Mouse (Mus musculus): Measurements from ENCODE around the gene Tmem121b. TPM values are rescaled to one million over a fixed set of nuclear protein-coding genes. Genes with fewer than 3 reads are reported as not detected.
A peak's percentile ranks its signal among the peaks of the same experiment; 100 is the strongest.

The Tmem121b gene
- total RNA-seq, 1 experiment from 2014 or later, result 0.15 TPM

- DNase-seq, result no peak
Observed at GRCm38 (mm10) chr6:120491862-120492498, 1.6 kb downstream of the Tmem121b start.

GRCm38 (mm10) chr6:120491064-120491463, 2.5 kb downstream of the Tmem121b start:
- no peak for DNase-seq

GRCm38 (mm10) chr6:120489461-120489860, 4.1 kb downstream of the Tmem121b start:
- DNase-seq, result no peak

- no peak for DNase-seq
Observed at GRCm38 (mm10) chr6:120488647-120489046, 5.0 kb downstream of the Tmem121b start.

GRCm38 (mm10) chr6:120486051-120486510, 7.5 kb downstream of the Tmem121b start:
- no peak for DNase-seq

GRCm38 (mm10) chr6:120485038-120485437, 8.6 kb downstream of the Tmem121b start:
- DNase-seq, result no peak

- DNase-seq, result peak; percentile 71
Observed at GRCm38 (mm10) chr6:120483211-120483626, 10.4 kb downstream of the Tmem121b start.

- DNase-seq, result peak; percentile 29
Observed at GRCm38 (mm10) chr6:120482756-120483155, 10.9 kb downstream of the Tmem121b start.

GRCm38 (mm10) chr6:120482021-120482420, 11.6 kb downstream of the Tmem121b start:
- DNase-seq, result no peak

- no peak for DNase-seq
Observed at GRCm38 (mm10) chr6:120481538-120481937, 12.1 kb downstream of the Tmem121b start.

- no peak for DNase-seq
Observed at GRCm38 (mm10) chr6:120480361-120480760, 13.2 kb downstream of the Tmem121b start.

GRCm38 (mm10) chr6:120479302-120479701, 14.3 kb downstream of the Tmem121b start:
- DNase-seq, result no peak

GRCm38 (mm10) chr6:120475288-120475687, 18.3 kb downstream of the Tmem121b start:
- DNase-seq, result no peak

- no peak for DNase-seq
Observed at GRCm38 (mm10) chr6:120473427-120473826, 20.2 kb downstream of the Tmem121b start.

GRCm38 (mm10) chr6:120472455-120473140, 21.0 kb downstream of the Tmem121b start:
- DNase-seq, result no peak

GRCm38 (mm10) chr6:120471991-120472441, 21.6 kb downstream of the Tmem121b start:
- DNase-seq, result no peak

GRCm38 (mm10) chr6:120470666-120471065, 22.9 kb downstream of the Tmem121b start:
- peak; percentile 45 for DNase-seq

- no peak for DNase-seq
Observed at GRCm38 (mm10) chr6:120469770-120470169, 23.8 kb downstream of the Tmem121b start.

GRCm38 (mm10) chr6:120469268-120469667, 24.3 kb downstream of the Tmem121b start:
- DNase-seq, result no peak

GRCm38 (mm10) chr6:120468259-120468658, 25.3 kb downstream of the Tmem121b start:
- no peak for DNase-seq

GRCm38 (mm10) chr6:120466609-120467329, 26.8 kb downstream of the Tmem121b start:
- DNase-seq, result no peak

GRCm38 (mm10) chr6:120465393-120465792, 28.2 kb downstream of the Tmem121b start:
- no peak for DNase-seq

GRCm38 (mm10) chr6:120464406-120464939, 29.1 kb downstream of the Tmem121b start:
- no peak for DNase-seq

Measured in adrenal gland, postnatal 14 days (tissue).